Comparison of ENCODE assay signal across 1 mouse cellular context in genomic region chr11:11564266-11565044, GRCm38 (mm10).
TF ChIP-seq lines count a peak whose summit lies in the region.

No protein-coding gene starts in this region.

TF ChIP-seq in CH12.LX, 34 proteins besides CTCF, POLR2A, EP300 and RAD21 (continued from another document):
- TF ChIP-seq CHD2 (IDR thresholded peaks at IDR 0.05; ENCODE audit: low read length) (0 out of 2 replicates have a peak, but pooled peaks have one; percentile 11), USF2 (conservative IDR thresholded peaks at IDR 0.05; ENCODE audit: low read depth, low read length) (no peak)
TF ChIP-seq in CH12.LX: peak in this region for 5.
